Mouse (Mus musculus): ENCODE results near the gene Mast4.

Mast4 gene

DNA sequence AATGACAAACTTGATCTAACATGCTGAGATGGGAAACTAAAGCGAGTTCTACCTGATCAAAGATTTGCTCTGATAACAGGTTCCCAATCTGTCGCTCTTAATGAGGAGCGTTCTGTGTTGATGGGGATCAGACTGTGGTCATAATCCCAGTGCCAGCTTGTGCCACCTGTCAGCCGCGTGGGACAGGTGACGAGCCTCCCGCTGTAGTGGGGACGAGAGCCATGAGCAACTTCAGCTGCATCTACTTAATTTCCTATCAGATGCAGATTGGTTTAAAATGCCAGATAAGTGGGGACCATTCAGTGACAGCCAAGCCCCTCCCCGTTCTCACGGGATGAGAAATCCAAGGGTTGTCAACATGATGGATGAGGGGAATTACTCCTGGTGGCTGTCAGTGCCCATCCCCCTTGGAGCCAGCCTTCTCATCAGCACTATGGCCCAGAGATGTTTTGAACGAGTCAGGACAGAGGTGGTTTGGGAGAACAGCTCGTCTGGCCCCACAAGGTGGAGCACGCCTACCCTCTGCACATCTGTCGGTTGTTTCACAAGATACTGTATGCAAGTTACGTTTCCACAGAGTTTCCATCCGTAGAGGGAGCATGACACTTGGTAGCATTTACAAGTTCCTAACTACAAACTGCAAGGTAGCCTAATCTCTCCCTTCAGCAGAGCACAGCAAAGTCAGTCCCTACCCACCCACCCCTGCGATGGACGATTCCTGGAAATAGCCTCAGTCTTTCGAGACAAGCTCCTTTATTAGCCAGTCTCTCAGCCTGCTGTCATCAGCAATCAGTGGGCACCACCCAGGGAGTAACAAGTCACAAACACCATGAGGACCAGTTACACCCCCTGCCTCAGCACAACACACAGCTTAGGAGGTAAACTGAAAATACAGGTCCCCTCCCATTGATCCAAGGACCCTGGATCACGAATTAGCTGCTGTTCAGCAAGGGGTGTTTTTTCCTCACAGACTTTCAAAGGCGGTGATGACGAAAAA is 212.2 kb downstream of the Mast4 start:
- no peak for DNase-seq (ENCODE audit: low spot score in 2 of 2)

DNA sequence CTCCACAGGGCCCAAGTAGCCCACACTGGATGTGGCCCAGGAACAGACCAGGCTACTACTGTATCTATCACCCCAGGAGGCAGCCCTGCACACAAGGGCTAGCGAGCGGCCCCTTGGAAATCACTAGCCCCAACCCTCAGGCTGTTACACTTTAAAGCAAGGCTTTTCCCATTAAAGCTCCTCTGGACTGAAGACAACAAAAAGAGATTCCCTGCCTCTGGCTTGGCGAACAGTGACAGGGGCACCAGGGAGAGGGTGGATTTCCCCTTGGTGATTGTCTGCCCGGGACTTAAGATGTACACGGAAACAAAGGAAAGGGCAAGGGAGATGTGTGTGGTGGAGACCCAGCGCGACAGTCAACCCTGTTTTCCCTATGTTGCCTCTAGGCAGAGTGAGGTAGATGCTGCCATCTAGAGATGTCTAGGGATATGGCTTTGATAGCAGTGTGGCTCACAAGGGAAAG is 213.6 kb downstream of the Mast4 start:
- no peak for DNase-seq (ENCODE audit: low spot score in 2 of 2)

DNA sequence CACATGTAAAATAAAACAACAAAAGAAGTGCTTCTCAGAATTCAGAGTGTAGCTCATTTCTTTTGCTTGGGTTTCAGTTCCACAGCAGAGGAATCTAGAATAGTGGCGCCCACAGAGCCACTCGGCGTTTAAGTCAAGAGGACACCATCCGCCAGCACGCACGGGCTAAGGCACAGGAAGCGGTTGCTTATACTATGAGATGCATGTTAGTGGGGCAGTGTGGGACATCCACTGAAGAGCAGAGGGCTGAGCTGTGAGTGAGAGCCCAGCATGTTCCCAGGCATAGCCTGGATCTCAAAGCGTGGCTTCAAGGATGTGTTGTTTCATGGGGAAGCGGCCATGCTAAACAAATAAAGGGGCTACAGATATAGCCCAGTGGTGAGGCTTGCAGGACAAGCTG is 214.6 kb downstream of the Mast4 start:
- DNase-seq (ENCODE audit: low spot score in 2 of 2) = no peak

DNA sequence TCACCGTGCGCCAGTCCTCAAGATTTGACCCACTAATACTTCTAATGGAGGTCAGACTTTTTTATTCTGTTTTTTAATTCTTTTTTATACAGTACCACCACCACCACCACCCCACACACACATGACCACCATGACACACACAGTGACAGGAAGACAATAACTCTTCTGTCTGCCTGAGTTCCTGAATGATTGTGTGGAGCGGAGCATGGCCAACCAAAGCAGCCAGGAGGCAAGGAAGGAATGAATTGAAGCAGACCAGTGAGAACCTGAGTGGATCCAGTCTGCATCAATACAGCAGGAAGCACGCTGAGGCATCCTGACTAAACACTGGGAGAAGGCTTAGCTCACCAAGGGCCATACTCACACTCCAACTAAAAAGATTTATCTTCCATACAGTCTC is 219.2 kb downstream of the Mast4 start:
- no peak for DNase-seq (ENCODE audit: low spot score in 2 of 2)

DNA sequence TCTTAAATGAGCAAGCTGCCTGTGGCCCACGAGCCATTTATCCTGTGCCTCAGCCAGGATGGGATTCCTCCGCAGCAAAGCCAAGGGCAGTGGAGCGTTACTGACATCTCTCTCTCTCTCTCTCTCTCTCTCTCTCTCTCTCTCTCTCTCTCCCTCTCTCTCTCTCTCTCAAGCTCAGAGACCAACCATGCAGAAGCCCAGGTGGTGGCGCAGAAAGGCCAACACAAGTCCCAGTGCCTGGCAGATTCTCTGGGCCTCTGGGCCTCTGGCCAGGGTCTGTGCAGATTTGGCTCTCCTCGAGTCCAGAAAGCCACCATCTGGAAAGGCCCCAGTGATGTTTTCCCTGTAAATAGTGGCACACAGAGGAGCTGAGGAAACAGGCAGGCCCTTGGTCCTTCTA is 220.0 kb downstream of the Mast4 start:
- no peak for DNase-seq (ENCODE audit: low spot score in 2 of 2)

DNA sequence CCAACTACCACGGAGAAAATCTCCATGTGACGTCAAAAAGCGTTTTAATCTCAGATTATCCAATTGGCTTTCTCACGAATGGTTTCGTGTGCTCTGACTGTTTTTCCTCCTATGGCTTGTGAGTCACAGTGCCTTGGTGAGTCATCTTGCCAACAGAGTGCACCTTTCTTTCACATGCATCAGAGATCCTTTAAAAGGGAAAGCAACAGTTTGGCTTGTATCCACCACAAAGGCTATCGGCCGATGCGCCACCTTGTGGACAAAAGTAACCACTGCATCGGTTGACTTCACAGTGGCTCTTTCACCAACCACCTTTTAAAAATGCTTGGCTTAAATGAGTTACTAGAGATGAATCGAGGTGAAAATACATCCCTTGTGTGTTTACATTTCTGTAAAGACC is 224.4 kb downstream of the Mast4 start:
- peak; percentile 39 to 78 for DNase-seq (ENCODE audit: low spot score in 2 of 2)

DNA sequence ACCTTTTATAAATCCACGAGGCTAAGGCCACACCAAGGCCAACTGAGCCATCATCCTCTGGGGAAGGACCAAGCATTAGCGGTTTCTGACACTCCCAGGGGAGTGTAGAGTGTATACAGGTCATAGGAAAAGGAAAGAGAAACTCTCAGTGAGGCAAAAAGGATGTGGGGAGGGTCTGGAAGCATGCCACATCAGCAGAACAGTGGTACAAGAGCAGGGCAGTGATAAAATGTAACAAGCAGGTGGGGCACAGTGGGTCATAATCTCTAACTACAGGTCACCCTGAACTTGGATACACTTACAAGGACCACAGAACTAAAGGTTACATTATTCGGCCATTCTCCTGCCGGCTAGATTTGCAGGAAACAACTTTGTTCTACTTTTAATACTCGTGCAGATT is 226.9 kb downstream of the Mast4 start:
- no peak for DNase-seq (ENCODE audit: low spot score in 2 of 2)

DNA sequence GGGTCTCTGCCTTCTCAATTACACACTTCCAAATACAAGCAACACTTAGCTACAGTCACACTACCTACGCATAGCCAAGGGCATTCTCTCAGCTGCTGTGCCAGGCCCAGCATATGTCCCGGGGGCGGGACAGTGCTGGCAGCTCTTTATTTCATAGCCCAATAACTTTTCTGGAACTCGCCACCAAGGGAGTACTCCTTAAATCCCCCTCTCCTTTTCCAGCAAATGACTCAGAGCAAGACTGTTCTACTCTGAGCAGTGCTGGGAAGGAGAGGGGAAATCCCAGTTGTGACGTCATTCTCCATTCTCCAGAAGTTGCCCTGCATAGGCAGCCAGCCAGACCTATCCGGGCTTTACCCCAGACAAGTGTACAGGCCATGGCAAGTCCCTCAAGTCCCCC is 231.7 kb downstream of the Mast4 start:
- DNase-seq (ENCODE audit: low spot score in 2 of 2) = no peak

DNA sequence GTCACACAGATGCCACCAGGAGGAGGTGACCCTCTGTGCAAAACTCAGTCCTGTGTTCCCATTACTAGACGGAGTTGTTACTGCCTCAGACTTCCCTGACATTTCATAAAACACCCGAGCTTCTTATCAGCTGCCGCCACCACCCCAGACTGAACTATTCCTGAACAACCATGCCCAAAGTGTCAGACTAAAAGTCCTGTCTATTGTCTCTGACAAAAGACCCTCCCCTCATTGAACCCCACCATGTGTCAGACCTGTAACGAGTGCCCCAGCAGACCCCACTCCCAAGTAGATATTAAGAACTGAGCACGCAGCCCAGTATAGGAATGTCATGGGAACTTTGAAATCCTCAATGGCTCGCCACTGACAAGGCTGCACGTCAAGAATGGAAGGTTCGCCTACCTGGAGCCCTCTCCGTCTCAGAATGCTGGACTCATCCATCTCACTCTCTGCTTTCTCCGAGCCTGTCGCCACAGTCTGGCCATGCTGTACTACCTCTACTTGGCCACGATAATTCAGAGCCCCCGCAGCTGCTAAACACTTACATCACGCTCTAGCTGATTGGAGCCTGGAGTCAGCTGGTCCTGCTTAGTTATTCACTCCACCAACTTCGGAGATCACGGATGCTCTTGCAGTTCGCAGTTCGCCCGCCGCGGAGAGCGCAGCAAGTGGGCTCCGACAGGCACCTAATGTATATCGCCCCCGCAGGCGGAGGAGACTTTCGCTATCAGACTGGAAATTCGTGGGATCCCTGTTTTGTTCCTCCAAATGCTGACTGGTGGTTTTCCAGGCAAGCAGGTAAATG is 237.7 kb downstream of the Mast4 start:
- DNase-seq (ENCODE audit: low spot score in 2 of 2) = peak; percentile 50 to 71

DNA sequence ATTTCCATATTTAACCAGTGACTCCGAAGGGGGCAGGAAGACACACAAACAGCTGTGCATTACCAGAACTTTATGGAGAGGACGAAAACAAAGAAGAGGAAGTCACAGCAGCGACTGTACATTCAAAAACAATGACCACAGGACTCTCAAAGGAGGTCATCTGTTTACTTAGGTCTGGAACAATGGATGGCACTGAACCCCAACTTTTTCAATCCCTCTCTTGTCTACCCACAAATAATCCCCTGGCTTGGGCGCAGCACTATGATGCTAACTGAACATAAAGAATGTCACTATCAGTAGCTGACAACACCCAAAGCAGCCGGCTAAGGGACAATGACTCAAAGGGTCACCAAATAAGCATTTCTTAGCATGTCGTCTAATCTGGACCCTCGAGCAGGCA is 238.8 kb downstream of the Mast4 start:
- DNase-seq (ENCODE audit: low spot score in 2 of 2) = no peak

DNA sequence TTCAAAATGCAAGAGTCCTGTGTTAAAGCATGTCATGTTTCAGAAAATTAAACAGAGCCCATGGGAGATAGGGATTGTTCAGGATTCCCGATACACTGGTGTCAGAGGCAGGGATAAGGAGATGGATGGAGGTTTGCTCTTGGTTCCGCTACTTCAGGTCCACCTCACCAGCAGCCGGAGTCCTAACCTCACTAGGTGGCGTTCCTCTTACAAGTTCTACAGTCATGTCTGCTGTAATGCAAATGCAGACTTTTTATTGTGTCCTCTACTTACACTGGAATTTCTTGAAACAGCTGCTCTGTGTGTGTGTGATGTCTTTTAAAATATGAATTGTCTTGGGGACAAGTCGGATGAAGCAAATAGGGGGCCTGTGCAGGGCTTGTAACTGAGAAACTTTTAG is 239.7 kb downstream of the Mast4 start:
- no peak for DNase-seq (ENCODE audit: low spot score in 2 of 2)

DNA sequence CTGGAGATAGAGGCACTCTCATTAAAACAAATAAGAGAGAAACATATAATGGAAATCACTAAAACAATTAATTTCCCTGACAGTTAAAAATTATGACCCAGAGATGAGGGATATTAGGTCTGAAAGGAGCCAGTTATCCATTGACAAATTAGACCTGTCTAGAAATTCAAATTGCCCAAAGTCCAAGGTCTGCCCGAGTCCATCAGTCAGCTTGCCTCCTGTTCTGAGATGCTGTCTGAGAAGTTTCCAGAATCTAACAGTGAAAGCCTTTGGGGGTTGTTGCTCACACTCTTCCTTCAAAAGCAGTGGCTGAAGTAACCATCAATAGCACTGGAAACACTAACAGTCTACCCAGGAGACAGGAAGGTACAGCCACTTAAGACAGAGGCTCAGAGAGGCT is 240.6 kb downstream of the Mast4 start:
- DNase-seq (ENCODE audit: low spot score in 2 of 2) = no peak

DNA sequence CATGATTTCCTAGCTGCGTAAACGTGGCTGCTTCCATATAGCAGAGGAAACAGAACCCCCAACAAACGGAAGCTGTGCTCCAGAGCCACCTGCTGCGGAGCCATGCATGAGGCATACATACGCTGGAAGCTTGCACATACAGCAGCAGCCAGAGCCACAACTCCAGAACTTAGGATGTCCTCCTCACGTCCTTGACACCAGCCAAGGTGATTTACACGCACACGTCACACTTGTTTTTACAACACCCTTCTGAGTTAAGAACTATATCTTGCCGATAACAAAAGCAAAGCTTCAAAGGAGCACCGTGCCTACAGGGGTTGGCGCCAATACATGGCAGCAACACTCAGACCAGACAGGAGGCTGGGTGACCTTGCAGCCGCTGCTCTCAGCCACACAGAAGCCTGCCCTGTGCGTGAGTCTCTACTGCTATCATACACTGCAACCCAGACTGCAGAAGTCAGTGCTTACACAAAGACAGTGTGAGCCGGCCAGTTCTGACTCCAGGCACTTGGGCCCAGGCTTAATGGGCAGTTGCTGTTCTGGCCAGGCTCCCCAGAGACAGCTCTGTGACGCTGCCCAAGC is 248.7 kb downstream of the Mast4 start:
- no peak for DNase-seq (ENCODE audit: low spot score in 2 of 2)

DNA sequence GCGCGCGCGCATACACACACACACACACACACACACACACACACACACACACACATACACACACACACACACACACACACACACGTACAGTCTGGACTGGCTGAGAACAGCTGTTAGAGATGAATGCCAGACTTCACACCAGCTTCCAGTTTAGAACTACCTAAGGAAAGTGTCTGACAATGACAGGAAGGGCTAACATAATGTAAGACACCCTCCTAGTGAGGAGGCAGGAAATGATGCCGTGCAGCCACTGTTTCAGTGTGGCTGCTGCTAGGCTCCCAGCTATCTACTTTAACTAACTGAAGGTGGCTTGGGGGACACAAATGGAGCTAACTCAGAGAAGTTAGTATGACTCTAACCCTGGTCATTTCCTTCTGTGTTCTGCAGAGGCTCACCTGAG is 251.4 kb downstream of the Mast4 start:
- DNase-seq (ENCODE audit: low spot score in 2 of 2) = no peak

DNA sequence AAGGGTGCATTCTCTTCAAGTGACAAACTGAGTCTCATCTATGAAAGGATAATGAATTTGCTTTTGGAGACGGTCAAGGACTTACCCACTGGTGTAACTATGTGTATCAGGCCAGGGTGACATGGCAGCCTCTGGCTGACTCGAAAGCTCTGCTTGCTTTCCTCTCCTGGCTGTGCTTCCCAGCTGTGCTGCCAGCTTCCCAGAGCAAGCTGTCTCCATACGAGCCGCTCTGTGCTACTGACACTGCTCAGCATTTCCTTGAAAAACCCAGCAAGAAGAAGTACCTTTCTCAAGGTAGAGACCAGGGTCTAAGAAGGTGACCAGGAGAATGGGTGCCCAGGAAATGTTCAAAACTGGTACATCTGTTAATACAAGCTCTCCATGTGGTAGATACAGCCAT is 254.5 kb downstream of the Mast4 start:
- no peak for DNase-seq (ENCODE audit: low spot score in 2 of 2)

DNA sequence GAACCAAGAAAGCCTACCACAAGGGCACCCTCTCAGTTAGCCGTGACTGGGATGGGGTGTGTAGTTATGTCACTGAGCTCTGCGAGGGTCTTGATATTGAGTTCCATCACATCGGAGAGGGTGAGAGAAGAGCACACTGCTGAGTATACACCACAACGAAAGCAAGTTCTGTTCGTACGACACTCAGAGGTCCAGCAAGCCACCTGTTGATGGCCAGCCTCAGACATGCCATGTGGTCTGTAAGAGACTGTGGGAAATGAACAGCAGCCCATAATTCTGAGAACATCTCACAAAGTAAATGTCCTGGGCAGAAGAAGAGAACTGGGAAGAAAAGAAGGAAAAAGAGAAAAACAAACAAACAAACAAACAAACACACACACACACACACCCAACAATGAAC is 255.5 kb downstream of the Mast4 start:
- DNase-seq (ENCODE audit: low spot score in 2 of 2) = no peak

DNA sequence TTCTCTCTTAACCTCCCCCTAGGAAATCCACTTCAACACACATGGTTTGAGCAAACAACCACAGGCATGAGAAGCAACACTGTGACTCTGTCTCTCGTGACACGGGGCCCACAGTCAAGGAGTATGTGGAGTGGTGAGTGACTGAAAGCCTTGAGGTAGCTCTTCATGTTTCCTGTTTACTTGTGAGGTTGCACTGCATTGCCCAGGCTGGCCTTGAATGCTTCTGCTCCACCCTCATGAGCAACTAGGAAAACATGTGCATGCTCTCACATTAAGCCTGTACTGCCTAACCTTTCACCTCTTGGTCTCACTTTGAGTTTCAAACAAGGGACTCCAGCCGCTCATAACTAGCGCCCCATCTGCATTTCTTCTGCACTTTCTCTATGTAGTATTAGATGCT is 260.8 kb downstream of the Mast4 start:
- DNase-seq (ENCODE audit: low spot score in 2 of 2) = no peak

DNA sequence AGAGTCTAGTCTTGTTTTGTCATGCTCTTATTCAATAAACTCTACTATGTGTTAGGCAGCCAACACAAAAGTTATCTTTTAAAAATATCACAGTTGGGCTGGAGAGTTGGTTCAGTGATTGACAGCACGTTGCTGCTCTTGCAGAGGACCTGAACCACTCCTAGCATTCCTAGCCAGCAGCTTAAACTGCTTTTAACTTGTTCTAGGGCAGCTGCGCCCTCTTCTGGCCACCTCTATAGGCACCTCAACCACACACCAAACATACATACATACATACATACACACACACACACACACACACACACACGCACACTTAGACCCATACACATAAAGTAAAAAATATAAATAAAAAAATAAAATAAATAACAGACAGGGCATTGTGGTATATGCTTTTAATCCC is 262.5 kb downstream of the Mast4 start:
- DNase-seq (ENCODE audit: low spot score in 2 of 2) = no peak

DNA sequence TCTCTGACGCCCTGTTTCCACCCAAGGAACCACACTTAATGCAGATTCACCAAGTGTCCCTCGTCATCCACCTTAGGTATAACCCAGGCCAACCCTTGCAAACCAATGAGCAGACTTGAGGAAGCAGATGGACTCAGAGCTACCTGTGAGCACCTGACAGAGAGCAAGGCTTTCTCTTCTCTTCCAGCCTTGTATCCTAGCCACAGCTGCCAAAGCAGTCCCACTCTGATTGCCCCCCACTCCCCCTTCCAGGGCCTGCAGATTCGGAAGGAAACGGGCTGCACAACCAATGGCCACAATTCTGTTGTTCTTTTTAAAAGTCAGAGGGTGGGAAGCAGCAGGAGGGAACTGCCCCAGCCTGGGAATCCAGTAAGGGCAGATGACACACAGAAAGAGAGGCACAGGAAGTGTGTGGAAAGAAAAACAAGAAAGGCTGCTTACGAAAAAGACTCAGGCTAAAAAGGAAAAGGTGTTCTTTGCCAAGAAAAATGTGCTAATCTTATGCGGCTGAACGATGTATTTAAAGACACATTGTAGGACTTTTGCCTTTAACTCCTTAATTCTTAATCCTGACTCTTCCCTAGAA is 266.6 kb downstream of the Mast4 start:
- DNase-seq (ENCODE audit: low spot score in 2 of 2) = no peak

DNA sequence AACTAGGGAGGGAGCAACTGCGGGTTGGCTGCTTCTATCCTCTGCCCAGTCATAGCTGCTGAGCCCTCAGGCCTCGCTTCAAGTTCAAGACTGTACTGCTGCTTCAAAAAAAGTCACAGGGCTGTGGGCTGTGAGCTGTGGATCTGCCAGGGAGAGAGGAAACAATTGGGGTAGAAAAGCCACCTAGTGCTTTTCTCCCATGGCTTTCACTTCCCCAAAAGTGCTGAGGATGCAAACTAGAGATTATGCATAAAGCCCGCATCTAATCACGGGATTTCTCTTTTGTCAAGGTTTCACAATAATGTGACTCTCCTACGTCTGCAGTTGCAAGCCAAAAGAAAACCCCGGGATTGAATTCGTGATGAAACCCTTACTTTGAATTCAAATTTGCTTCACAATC is 268.9 kb downstream of the Mast4 start:
- DNase-seq (ENCODE audit: low spot score in 2 of 2) = no peak

DNA sequence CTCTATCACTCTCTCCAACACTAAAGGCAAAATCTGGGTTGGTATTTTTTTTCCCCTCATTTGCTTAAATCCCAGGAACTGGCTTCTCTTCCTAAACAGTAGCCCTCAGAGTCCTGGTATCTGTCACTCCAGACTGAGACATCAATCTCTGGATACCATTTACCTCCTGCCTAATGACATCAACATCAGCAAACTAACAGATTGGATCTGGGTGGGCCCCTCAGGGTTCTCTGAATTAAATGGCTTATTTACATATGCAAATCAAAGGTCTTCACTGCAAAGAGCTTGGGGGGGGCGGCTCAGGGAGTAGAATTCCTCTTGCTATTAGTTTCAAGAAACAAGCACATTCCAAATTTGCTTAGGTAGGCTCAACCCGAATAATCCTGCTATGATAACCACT is 272.6 kb downstream of the Mast4 start:
- DNase-seq (ENCODE audit: low spot score in 2 of 2) = no peak

DNA sequence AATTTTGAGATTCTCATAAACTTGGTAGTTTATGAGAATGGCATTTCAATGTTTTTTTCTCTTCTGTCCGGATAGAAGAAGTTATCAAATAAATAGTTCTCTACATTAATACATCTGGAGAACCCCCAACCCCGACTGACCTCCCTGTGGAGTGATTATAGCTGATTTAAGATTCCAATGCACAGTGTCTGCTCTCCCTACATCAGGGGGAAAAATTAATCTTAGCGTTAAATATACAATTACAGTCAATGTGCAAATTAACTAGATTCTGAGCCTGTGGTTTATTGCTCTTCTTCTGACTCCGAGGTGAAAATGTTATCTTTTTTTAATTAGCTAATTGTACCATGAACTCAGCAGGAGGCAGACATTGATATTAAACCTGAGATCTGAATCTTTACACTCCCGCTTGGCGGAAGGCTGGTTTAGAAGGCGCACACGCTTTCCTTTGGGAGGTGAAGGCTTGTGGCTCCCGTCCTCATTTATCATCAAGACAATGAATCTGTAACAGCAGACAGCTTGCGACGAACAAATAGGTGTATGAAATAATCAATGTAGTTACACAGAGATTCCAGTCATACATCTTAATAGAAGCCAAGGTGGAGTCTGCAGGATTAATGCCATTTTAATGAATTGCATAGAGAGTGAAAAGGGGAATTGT is 274.2 kb downstream of the Mast4 start:
- no peak for DNase-seq (ENCODE audit: low spot score in 2 of 2)
